Mouse (Mus musculus) CH12.LX (cell line): Measurements from ENCODE around the gene Bace1. TPM values are rescaled to one million over a fixed set of nuclear protein-coding genes. Genes with fewer than 3 reads are reported as not detected.

Experiments used
- DNase-seq: peaks from one replicate; pipeline ENCODE4 v3.0.0-alpha.2; 2013; ENCODE audit errors: extremely low read depth
- H3K27ac ChIP-seq: 2 replicates; pipeline ENCODE4 v1.5.1; 2012; ENCODE audit warnings: low read depth, mild to moderate bottlenecking, control low read depth, moderate library complexity; ENCODE audit not compliant: insufficient read depth
- H3K27me3 ChIP-seq: replicated peaks from 2 replicates; pipeline ENCODE3; 2012; ENCODE audit warnings: inconsistent platforms
- H3K36me3 ChIP-seq, 2 experiments: replicated peaks in 1 of 2; 2 replicates each; pipeline versions ENCODE3 to v1.6.1; 2012; ENCODE audit warnings: inconsistent platforms in 1 of 2, low read length in 1 of 2, mild to moderate bottlenecking in 1 of 2, mixed read lengths in 1 of 2, moderate library complexity in 1 of 2; ENCODE audit not compliant: control insufficient read depth in 1 of 2, insufficient read depth in 1 of 2
- H3K4me1 ChIP-seq, 2 experiments: 2 replicates each; pipeline ENCODE4 v1.6.1; 2012; ENCODE audit warnings: inconsistent platforms in 1 of 2, moderate library complexity in 1 of 2; ENCODE audit not compliant: insufficient read depth in 2 of 2, control insufficient read depth in 1 of 2
- H3K4me2 ChIP-seq: 2 replicates; pipeline ENCODE4 v1.6.1; 2012; ENCODE audit warnings: low read depth, mild to moderate bottlenecking, control low read depth; ENCODE audit not compliant: poor library complexity, insufficient read depth, severe bottlenecking
- H3K4me3 ChIP-seq, 3 experiments: fragments of 150-350 bp in 1 of 3; sonication (generic) in 1 of 3; replicated peaks in 1 of 3; 2 replicates each; pipeline versions ENCODE3 to v1.5.1; 2011 to 2012; ENCODE audit warnings: low read depth in 2 of 3, low read length in 2 of 3, mild to moderate bottlenecking in 2 of 3, moderate library complexity in 2 of 3, control low read depth in 1 of 3, improper control_type of control experiment in 1 of 3, inconsistent platforms in 1 of 3, mixed read lengths in 1 of 3; ENCODE audit not compliant: poor library complexity in 1 of 3
- H3K79me2 ChIP-seq: replicated peaks from 2 replicates; pipeline ENCODE4 v1.6.1; 2012; ENCODE audit warnings: mild to moderate bottlenecking, moderate library complexity; ENCODE audit not compliant: control insufficient read depth, poor library complexity, insufficient read depth, severe bottlenecking; ENCODE audit errors: extremely low read depth
- H3K9ac ChIP-seq: 2 replicates; pipeline ENCODE4 v1.6.1; 2012; ENCODE audit warnings: low read depth, mild to moderate bottlenecking, control low read depth, moderate library complexity; ENCODE audit not compliant: insufficient read depth
- H3K9me3 ChIP-seq: replicated peaks from 2 replicates; pipeline ENCODE3; 2012; ENCODE audit warnings: low read length, inconsistent platforms, mixed read lengths
- BHLHE40 ChIP-seq: IDR thresholded peaks from 2 replicates; pipeline ENCODE4 v1.6.1; 2011; ENCODE audit warnings: mild to moderate bottlenecking, low read depth, low read length, improper control_type of control experiment
- CHD2 ChIP-seq: IDR thresholded peaks from 2 replicates; pipeline ENCODE4 v1.6.1; 2011; ENCODE audit warnings: low read length, improper control_type of control experiment
- E2F4 ChIP-seq: IDR thresholded peaks from 2 replicates; pipeline ENCODE4 v1.6.1; 2011; ENCODE audit warnings: low read depth, low read length, improper control_type of control experiment; ENCODE audit not compliant: insufficient replicate concordance
- ELF1 ChIP-seq: IDR thresholded peaks from 2 replicates; pipeline ENCODE4 v1.6.1; 2014; ENCODE audit warnings: low read depth, mild to moderate bottlenecking, inconsistent platforms, low read length, improper control_type of control experiment
- GABPA ChIP-seq: IDR thresholded peaks from 2 replicates; pipeline ENCODE4 v1.6.1; 2012; ENCODE audit warnings: low read depth, low read length, improper control_type of control experiment, inconsistent platforms; ENCODE audit not compliant: insufficient replicate concordance
- JUND ChIP-seq: conservative IDR thresholded peaks from 2 replicates; pipeline ENCODE4 v1.6.1; 2011; ENCODE audit warnings: low read depth, low read length, improper control_type of control experiment
- KAT2A ChIP-seq: IDR thresholded peaks from 2 replicates; pipeline ENCODE4 v1.6.1; 2012; ENCODE audit warnings: low read length, improper control_type of control experiment, inconsistent platforms; ENCODE audit not compliant: insufficient replicate concordance
- MAZ ChIP-seq: IDR thresholded peaks from 2 replicates; pipeline ENCODE4 v1.6.1; 2012; ENCODE audit warnings: low read depth, mild to moderate bottlenecking, inconsistent platforms, low read length, improper control_type of control experiment, moderate library complexity
- MXI1 ChIP-seq: IDR thresholded peaks from 2 replicates; pipeline ENCODE4 v1.6.1; 2011; ENCODE audit warnings: mild to moderate bottlenecking, low read depth, low read length, improper control_type of control experiment
- MYC ChIP-seq: IDR thresholded peaks from 2 replicates; pipeline ENCODE4 v1.6.1; 2011; ENCODE audit warnings: low read depth, mild to moderate bottlenecking, improper control_type of control experiment, low read length
- POLR2A ChIP-seq: IDR thresholded peaks from 2 replicates; pipeline ENCODE4 v1.6.1; 2011; ENCODE audit warnings: low read depth, mild to moderate bottlenecking, improper control_type of control experiment, low read length
- RAD21 ChIP-seq: IDR thresholded peaks from 2 replicates; pipeline ENCODE4 v1.6.1; 2011; ENCODE audit warnings: low read depth, mild to moderate bottlenecking, low read length, improper control_type of control experiment, moderate library complexity
- RCOR1 ChIP-seq: conservative IDR thresholded peaks from 2 replicates; pipeline ENCODE4 v1.6.1; 2012; ENCODE audit warnings: low read depth, mild to moderate bottlenecking, inconsistent platforms, low read length, improper control_type of control experiment
- SIN3A ChIP-seq: IDR thresholded peaks from 2 replicates; pipeline ENCODE4 v1.6.1; 2012; ENCODE audit warnings: low read length, improper control_type of control experiment, inconsistent platforms
- USF2 ChIP-seq: conservative IDR thresholded peaks from 2 replicates; pipeline ENCODE4 v1.6.1; 2011; ENCODE audit warnings: low read depth, low read length, improper control_type of control experiment
- ZKSCAN1 ChIP-seq: IDR thresholded peaks from 2 replicates; pipeline ENCODE4 v1.6.1; 2012; ENCODE audit warnings: low read depth, inconsistent platforms, low read length, improper control_type of control experiment, borderline replicate concordance
- ZMIZ1 ChIP-seq: IDR thresholded peaks from 2 replicates; pipeline ENCODE4 v1.6.1; 2012; ENCODE audit warnings: low read depth, mild to moderate bottlenecking, inconsistent platforms, low read length, improper control_type of control experiment
- ZNF384 ChIP-seq: IDR thresholded peaks from 2 replicates; pipeline ENCODE4 v1.6.1; 2012; ENCODE audit warnings: low read depth, low read length, improper control_type of control experiment, inconsistent platforms
- dilution Hi-C: fragments of 300-500 bp; cut with MboI; formaldehyde crosslinking; loops from 2 replicates; pipeline ENCODE4 v1.14.3; 2020; ENCODE audit warnings: low sequenced_read_pairs; ENCODE audit not compliant: extremely low pct_unique_long_range_greater_than_20kb, extremely low pct_ligation_motif_present
- in situ Hi-C: fragments of 300-500 bp; cut with MboI; formaldehyde crosslinking; loops from 3 replicates; pipeline ENCODE4 v1.14.3; 2019; ENCODE audit warnings: low sequenced_read_pairs, low pct_ligation_motif_present, low pct_unique_long_range_greater_than_20kb, mixed read lengths
- polyA plus RNA-seq: library from polyadenylated mRNA; unstranded; fragments of >175 nt; gene quantifications from 2 replicates; pipeline ENCODE4 v1.2.1, GENCODE M21; 2012; ENCODE audit warnings: low read depth; ENCODE audit not compliant: insufficient read length
- total RNA-seq, 2 experiments: library from RNA; depleted of rRNA; stranded (reverse); fragments of 300-350 nt in 1 of 2; fragments of >200 nt in 1 of 2; gene quantifications; 2 replicates each; pipeline ENCODE4 v1.2.3; 2012 to 2014

Bace1 gene
- total and polyA plus RNA-seq, 3 experiments: 0.30 to 1.5 TPM; not detected in 1

DNA sequence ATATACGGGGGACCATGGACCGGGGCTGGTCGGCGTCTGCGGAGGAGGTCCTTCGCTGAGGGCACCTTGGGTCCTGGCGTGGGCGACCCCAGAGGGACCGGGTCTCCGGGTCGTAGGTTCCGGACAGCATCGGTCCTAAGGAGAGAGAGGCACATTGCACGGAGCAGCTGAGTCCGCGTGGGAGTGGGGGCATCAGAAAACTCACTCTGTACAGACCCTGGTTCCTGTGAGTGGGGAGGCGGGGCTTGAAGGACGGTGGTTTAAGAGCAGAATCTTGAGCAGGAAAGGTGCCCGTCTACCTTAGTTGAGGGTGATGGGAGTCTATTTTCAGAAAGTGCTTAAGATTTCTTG is 68.7 kb downstream of the Bace1 start:
- peak; percentile 16 for DNase-seq
- Histone ChIP-seq H3K9ac (peak overlapping the region; percentile 92), H3K4me3 (peak overlapping the region; percentile 78 to 93 (median 89)), H3K9me3 (no peaks in the 10 kb centered on the region), H3K27ac (0 out of 2 replicates have a peak overlapping the region, but pooled peaks have one; percentile 23), H3K4me1 (peaks cover 0 to 29% of the 10 kb centered on the region in 2 experiments; a peak in 2 of 4 replicates), H3K4me2 (peak overlapping the region; percentile 83), H3K79me2 (peaks cover 15% of the 10 kb centered on the region), H3K36me3 (peaks cover 28 to 45% of the 10 kb centered on the region in 2 experiments), H3K27me3 (no peaks in the 10 kb centered on the region)
- no peak for TF ChIP-seq RAD21
- TF ChIP-seq USF2: no peak
- TF ChIP-seq BHLHE40: no peak
- TF ChIP-seq GABPA: no peak
- TF ChIP-seq ZMIZ1: no peak
- no peak for TF ChIP-seq ZNF384
- TF ChIP-seq SIN3A: no peak
- no peak for TF ChIP-seq CHD2
- no peak for TF ChIP-seq JUND
- no peak for TF ChIP-seq RCOR1
- TF ChIP-seq E2F4: no peak
- no peak for TF ChIP-seq ELF1
- no peak for TF ChIP-seq KAT2A
- TF ChIP-seq ZKSCAN1: no peak
- dilution Hi-C loops (no loop called here), in situ Hi-C loops (no loop called here)

DNA sequence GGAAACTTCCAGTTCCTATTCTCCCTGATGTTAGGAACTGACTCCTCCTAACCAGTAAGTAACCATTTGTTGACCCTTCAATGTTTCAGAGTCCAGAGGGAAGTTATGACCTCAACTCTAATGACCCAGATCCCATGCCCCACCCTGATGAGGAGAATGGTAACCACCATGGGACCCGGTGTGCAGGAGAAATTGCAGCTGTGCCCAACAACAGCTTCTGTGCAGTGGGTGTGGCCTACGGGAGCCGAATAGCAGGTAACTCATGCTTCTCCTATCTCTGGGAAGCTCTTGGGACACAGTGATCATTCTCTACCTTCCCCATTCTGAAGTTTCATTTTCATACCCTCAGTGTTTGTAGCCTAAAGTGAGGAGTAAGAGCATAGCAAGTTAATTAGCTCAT is 72.6 kb downstream of the Bace1 start:
- H3K9ac ChIP-seq: no peak overlapping the region
- in situ Hi-C loops (no loop called here), dilution Hi-C loops (no loop called here)
- no peak overlapping the region for H3K27ac ChIP-seq
- no peak overlapping the region for H3K4me3 ChIP-seq
- peaks cover 12% of the 10 kb centered on the region for H3K79me2 ChIP-seq
- DNase-seq: no peak
- TF ChIP-seq CHD2 (no peak), RAD21 (no peak), GABPA (no peak), MAZ (no peak), MYC (no peak), MXI1 (no peak), KAT2A (no peak), POLR2A (no peak)
- no peaks in the 10 kb centered on the region for H3K9me3 ChIP-seq
- peaks cover 54 to 78% of the 10 kb centered on the region in 2 experiments for H3K36me3 ChIP-seq
- peaks cover 0 to 17% of the 10 kb centered on the region in 2 experiments; a peak in 2 of 4 replicates for H3K4me1 ChIP-seq
- H3K4me2 ChIP-seq: no peak overlapping the region
- H3K27me3 ChIP-seq: no peaks in the 10 kb centered on the region
